Mouse (Mus musculus) embryonic facial prominence, embryonic 13.5 days (tissue): ENCODE measurements at regions not wholly inside any gene's neighbourhood (a gene's known extent, or its start where the extent isn't known, plus 50 kb on each side); places are given as distances from the start of the nearest gene placed in this dataset.

Experiments used
- ATAC-seq: fragments of 200-750 bp; cut with Nextera tagmentation; 2 replicates; pipeline ENCODE4 v1.8.0; 2017; ENCODE audit warnings: low read depth; ENCODE audit not compliant: insufficient number of reproducible peaks, insufficient read depth, low FRiP score, low TSS enrichment
- H3K27ac ChIP-seq: fragments of 300-500 bp; sonication (generic); 2 replicates; pipeline ENCODE4 v1.5.1; 2015; ENCODE audit warnings: moderate library complexity, mild to moderate bottlenecking, inconsistent platforms
- H3K27me3 ChIP-seq: fragments of 300-500 bp; sonication (generic); 2 replicates; pipeline ENCODE4 v1.6.1; 2015; ENCODE audit warnings: mild to moderate bottlenecking, inconsistent platforms
- H3K36me3 ChIP-seq: fragments of 300-500 bp; sonication (generic); 2 replicates; pipeline ENCODE4 v1.6.1; 2015; ENCODE audit warnings: mild to moderate bottlenecking, inconsistent platforms
- H3K4me1 ChIP-seq: fragments of 300-500 bp; sonication (generic); 2 replicates; pipeline ENCODE4 v1.6.1; 2015; ENCODE audit warnings: inconsistent platforms
- H3K4me2 ChIP-seq: fragments of 300-500 bp; sonication (generic); 2 replicates; pipeline ENCODE4 v1.6.1; 2015; ENCODE audit warnings: moderate library complexity, mild to moderate bottlenecking, inconsistent platforms
- H3K4me3 ChIP-seq: fragments of 300-500 bp; sonication (generic); 2 replicates; pipeline ENCODE4 v1.5.1; 2015; ENCODE audit warnings: mild to moderate bottlenecking, inconsistent platforms
- H3K9ac ChIP-seq: fragments of 300-500 bp; sonication (generic); 2 replicates; pipeline ENCODE4 v1.6.1; 2015; ENCODE audit warnings: mild to moderate bottlenecking, inconsistent platforms
- H3K9me3 ChIP-seq: fragments of 300-500 bp; sonication (generic); 2 replicates; pipeline ENCODE4 v1.6.1; 2016; ENCODE audit warnings: inconsistent platforms
- WGBS: fragments of 180-500 bp; shearing (Covaris S2); methylation state at CpG from one replicate; pipeline ENCODE4 v1.1.7; 2015; ENCODE audit warnings: mixed read lengths; 5-methylcytosine and 5-hydroxymethylcytosine counted together

DNA sequence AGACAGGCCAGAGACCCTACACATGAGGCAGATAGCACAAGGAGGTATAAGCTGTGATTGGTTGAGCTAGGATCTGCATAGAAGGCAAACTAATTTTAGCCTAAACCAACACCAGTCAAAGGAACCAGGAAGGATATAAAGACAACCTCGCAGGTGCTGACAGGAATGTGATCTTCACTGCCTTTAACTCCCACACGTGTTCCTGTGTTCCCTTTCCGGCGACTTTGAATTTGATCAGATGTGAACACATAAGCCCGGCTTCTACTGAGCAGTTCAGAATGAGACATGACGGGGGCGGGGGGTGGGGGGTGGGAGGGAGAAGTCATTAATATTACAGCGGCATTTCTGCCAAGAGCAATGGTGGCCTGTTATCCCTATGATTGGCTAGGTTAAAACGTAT lies 271.0 kb downstream of the Tgfb2 start:
- H3K9me3 ChIP-seq: no peaks in the 10 kb centered on the region
- no peak overlapping the region for H3K27ac ChIP-seq
- H3K4me2 ChIP-seq: no peak overlapping the region
- no peaks in the 10 kb centered on the region for H3K36me3 ChIP-seq
- no peak overlapping the region for H3K9ac ChIP-seq
- no peak for ATAC-seq
- 65% methylated on average over 9 of the region's 9 CpGs for WGBS
- peaks cover 20% of the 10 kb centered on the region for H3K4me1 ChIP-seq
- no peaks in the 10 kb centered on the region for H3K27me3 ChIP-seq
- no peak overlapping the region for H3K4me3 ChIP-seq

DNA sequence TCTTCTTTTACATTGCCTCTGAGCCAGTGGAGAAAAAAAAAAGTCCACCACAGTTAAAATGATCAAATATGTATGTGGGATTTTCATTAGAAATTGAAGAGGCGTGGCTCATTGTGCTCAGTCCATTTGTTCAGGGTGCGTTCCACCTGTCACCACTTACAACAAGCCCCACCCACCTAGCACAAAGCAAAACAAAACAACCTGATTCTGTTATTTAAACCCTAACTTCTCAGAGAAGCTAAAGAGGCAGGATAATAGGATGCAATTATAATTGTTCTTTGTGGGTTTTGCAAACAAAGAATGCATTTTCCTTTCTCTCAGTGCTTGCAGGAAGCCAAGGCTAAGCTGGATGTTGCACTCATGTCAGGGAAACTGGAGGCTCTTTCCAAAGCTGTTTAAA lies 271.8 kb downstream of the Tgfb2 start:
- 70% methylated on average over 2 of the region's 2 CpGs for WGBS

DNA sequence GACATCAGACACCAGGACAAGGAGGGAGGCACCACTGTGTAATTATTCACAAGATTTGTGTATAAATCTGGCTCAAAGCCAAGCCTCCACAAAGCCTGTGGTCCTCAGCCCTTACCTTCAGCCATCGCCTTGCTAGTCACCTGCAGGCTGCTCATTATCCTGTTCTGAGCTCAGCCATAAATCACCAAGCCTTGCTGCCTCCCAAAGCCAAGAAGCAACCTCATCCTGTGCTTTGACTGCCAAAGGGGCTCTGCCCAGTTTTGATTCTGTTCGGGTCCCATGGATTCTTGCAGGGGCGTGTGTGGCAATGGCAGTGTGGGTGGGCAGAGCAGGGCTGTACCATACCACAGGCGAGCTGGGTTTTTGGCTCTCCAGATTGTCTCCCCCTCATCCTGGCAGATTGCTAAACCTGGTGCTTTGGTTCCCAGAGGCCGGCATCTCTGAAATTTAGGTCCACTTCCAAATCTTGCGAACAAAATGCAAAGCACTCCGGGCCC lies 272.6 kb downstream of the Tgfb2 start:
- H3K27ac ChIP-seq: no peak overlapping the region
- no peak overlapping the region for H3K4me3 ChIP-seq
- H3K9ac ChIP-seq: no peak overlapping the region
- no peaks in the 10 kb centered on the region for H3K27me3 ChIP-seq
- no peaks in the 10 kb centered on the region for H3K36me3 ChIP-seq
- no peak overlapping the region for H3K4me2 ChIP-seq
- WGBS: 77% methylated on average over 7 of the region's 7 CpGs
- H3K9me3 ChIP-seq: no peaks in the 10 kb centered on the region
- no peak for ATAC-seq
- H3K4me1 ChIP-seq: peaks cover 20% of the 10 kb centered on the region

More for the DNA sequence above, 271.8 kb downstream of the Tgfb2 start:
- Histone ChIP-seq H3K36me3 (no peaks in the 10 kb centered on the region), H3K4me2 (no peak overlapping the region), H3K4me3 (no peak overlapping the region), H3K27me3 (no peaks in the 10 kb centered on the region), H3K9me3 (no peaks in the 10 kb centered on the region), H3K9ac (no peak overlapping the region), H3K4me1 (peaks cover 20% of the 10 kb centered on the region), H3K27ac (no peak overlapping the region)
- ATAC-seq: no peak

DNA sequence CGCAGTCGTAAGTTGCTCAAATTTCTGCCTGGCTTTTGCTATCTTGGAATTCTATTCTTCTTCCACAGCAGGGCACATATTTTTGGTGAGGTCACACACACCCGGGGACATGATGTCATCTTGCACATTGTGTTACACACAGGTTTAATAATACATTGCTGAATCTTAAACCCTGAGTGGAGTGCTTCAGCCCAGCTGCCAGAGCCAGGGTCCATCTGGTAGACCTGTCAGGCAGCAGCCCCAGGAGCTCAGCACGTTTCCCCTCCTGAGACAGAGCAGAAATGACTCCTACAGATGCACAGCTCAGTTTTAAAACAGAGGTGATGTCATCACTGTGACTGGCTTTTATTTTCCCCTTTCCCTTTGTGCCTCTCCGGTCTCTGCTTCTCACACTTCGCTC lies 280.4 kb downstream of the Tgfb2 start:
- WGBS: 75% methylated on average over 6 of the region's 6 CpGs
- Histone ChIP-seq H3K4me1 (no peaks in the 10 kb centered on the region), H3K9me3 (no peaks in the 10 kb centered on the region), H3K4me2 (no peak overlapping the region), H3K36me3 (no peaks in the 10 kb centered on the region), H3K27ac (no peak overlapping the region), H3K9ac (no peak overlapping the region), H3K4me3 (no peak overlapping the region), H3K27me3 (no peaks in the 10 kb centered on the region)
- no peak for ATAC-seq

DNA sequence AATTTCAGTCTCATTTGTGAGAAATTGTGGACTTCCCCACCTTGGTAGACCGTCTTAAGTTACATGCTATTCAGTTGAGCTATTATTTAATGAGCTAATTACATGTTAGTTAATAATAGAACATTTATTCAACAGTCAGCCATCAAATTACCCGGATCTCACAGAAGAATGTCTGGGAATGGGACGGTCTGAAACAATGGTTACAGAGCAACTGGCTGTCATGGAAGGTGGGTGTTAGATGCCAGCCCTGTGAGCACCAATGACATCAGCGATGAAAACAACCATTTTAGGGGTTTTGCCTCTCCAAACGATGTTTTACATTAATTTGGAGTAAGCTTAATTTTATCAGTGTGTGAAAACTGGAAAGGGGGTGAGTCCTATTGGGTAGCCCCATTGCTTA lies 281.7 kb downstream of the Tgfb2 start:
- WGBS: 70% methylated on average over 5 of the region's 5 CpGs
- H3K36me3 ChIP-seq: no peaks in the 10 kb centered on the region
- no peaks in the 10 kb centered on the region for H3K9me3 ChIP-seq
- no peak overlapping the region for H3K4me3 ChIP-seq
- no peak overlapping the region for H3K4me2 ChIP-seq
- no peak overlapping the region for H3K27ac ChIP-seq
- no peak for ATAC-seq
- H3K27me3 ChIP-seq: no peaks in the 10 kb centered on the region; the same call in 1 of the 2 replicates
- no peaks in the 10 kb centered on the region for H3K4me1 ChIP-seq
- H3K9ac ChIP-seq: no peak overlapping the region

DNA sequence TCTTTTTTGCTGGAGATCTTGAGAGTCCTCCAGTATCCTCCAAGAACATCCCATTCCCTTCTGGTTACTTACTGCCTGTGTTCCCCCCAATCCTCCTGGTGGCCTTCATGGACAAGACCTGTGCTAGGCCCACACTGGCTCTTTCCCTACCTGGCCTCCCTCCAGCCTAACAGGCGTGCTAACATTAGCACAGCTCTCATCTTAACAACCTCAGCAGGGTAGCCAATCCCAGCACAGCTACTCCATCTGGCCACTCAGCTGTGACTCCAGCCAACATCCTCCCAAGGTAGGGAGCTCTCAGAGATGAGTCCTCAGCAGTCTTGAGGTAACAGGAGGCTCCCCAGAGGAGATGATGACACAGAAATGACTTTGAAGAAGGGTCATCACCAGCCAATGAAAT lies 288.7 kb downstream of the Tgfb2 start:
- Histone ChIP-seq H3K27me3 (no peaks in the 10 kb centered on the region; the same call in 1 of the 2 replicates), H3K9ac (no peak overlapping the region), H3K27ac (no peak overlapping the region), H3K4me2 (no peak overlapping the region), H3K4me3 (no peak overlapping the region), H3K36me3 (no peaks in the 10 kb centered on the region), H3K4me1 (peaks cover 25% of the 10 kb centered on the region; the same call in 1 of the 2 replicates), H3K9me3 (no peaks in the 10 kb centered on the region)
- 67% methylated on average over 1 of the region's 1 CpGs for WGBS
- no peak for ATAC-seq

DNA sequence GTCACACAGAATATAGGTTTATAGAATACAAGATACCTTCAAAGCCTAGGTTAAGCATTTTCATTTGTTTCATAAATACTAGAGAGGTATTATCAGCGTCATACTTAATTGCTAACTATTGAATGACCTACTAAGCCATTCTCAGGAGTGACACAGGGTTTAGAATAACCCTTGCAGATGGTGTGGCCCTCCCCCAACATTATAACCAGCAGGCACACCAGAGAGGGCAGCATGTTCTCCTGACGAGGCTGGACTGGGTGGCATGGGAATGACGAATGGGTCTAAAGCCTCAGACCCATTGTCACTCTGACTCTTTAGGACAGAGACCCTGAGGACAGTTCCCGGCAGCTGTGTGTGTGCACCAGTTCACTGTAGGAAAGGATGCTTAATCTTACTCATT lies 290.5 kb downstream of the Tgfb2 start:
- H3K4me1 ChIP-seq: peaks cover 26% of the 10 kb centered on the region
- 79% methylated on average over 4 of the region's 4 CpGs for WGBS
- H3K36me3 ChIP-seq: no peaks in the 10 kb centered on the region
- no peak overlapping the region for H3K4me2 ChIP-seq
- no peaks in the 10 kb centered on the region for H3K9me3 ChIP-seq
- ATAC-seq: no peak
- no peaks in the 10 kb centered on the region; the same call in 1 of the 2 replicates for H3K27me3 ChIP-seq
- H3K4me3 ChIP-seq: no peak overlapping the region
- H3K27ac ChIP-seq: no peak overlapping the region
- H3K9ac ChIP-seq: no peak overlapping the region

DNA sequence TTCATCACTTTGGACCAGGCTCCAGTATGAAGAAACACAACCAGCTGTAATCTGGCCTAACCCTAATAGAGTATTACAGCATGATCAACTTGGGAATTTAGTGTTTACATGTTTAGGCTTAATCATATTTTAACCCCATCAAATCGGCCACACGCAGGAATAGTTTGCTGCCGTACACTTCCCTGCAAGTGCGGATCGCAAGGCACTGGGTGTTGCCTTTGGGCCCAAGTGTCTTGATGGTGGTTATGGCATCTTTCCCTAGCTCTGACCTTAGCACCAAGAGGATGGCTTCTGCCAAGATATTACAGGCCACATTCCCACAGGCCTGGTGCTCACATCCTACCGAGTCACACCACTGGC lies 291.9 kb downstream of the Tgfb2 start:
- Histone ChIP-seq H3K9ac (no peak overlapping the region), H3K4me3 (no peak overlapping the region), H3K4me2 (no peak overlapping the region), H3K27me3 (no peaks in the 10 kb centered on the region), H3K27ac (peak overlapping the region; percentile 79), H3K4me1 (peaks cover 40% of the 10 kb centered on the region), H3K9me3 (no peaks in the 10 kb centered on the region), H3K36me3 (no peaks in the 10 kb centered on the region)
- WGBS: 62% methylated on average over 6 of the region's 6 CpGs
- no peak for ATAC-seq

DNA sequence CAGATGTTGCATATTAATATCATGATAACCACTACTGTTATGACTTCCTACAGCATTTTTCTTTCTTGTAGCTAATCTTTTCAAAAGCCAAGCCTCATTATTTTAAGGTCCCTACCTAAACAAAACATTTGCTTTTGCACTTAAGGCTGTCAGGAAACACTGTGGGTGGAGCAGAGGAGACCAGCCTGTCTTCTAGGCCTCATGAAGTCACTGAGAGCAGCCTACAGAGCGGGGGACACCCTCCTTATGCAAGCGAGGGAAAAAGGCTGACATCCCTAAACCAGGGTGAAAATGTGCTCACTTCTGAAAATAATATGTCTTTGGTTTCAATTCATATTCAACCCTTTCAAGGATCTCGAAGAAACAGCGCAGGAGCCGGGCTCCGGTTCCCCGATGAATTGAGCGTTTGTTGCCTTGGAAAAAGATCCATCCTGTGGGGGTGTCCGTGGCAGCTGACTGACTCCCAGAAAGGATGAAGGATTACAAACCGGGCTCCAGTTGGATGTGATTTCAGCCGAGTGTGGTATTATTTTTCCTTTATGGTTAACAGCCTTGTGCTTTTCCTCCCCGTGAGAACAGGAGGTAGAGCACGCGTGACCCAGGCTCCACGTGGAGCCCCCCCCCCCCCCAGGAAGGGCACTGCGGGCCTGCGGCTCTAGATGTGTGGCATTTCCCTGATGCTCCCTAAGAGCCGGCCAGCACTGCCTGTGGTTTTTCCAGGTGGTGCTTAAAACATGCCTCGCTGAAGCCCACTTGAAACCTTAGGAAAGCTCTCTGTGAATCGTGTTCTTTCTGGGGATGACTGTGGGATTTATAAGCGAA lies 292.5 kb downstream of the Tgfb2 start:
- no peak overlapping the region for H3K9ac ChIP-seq
- H3K4me2 ChIP-seq: peak overlapping the region; percentile 18
- H3K4me1 ChIP-seq: peaks cover 45% of the 10 kb centered on the region
- no peaks in the 10 kb centered on the region for H3K36me3 ChIP-seq
- H3K27me3 ChIP-seq: no peaks in the 10 kb centered on the region
- no peak overlapping the region for H3K4me3 ChIP-seq
- peak; percentile 57 for ATAC-seq
- H3K27ac ChIP-seq: peak overlapping the region; percentile 79
- no peaks in the 10 kb centered on the region for H3K9me3 ChIP-seq
- WGBS: 27% methylated on average over 20 of the region's 21 CpGs

DNA sequence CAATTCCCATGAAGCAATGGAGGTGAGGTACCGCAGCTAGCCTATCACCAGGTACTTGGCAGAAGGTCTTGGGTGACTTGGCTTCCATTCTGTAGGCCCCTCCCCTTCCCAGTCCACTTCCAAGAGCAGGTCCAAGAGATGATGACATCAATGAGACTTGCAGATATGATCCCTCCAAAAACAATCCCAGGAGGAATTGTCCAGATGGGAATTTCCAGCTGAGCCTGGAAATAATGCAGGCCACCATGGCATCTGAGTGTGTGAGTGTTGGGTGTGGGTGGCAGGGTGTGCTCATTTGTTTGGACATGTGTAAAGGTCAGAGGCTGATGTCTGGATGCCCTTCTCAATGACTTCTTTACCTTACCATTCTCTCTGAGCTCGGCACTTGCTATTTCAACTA lies 293.5 kb downstream of the Tgfb2 start:
- no peak for ATAC-seq
- no peak overlapping the region for H3K9ac ChIP-seq
- H3K4me1 ChIP-seq: peaks cover 45% of the 10 kb centered on the region
- WGBS: 80% methylated on average over 2 of the region's 2 CpGs
- H3K4me3 ChIP-seq: no peak overlapping the region
- H3K4me2 ChIP-seq: no peak overlapping the region
- H3K36me3 ChIP-seq: no peaks in the 10 kb centered on the region
- no peak overlapping the region for H3K27ac ChIP-seq
- H3K27me3 ChIP-seq: no peaks in the 10 kb centered on the region
- no peaks in the 10 kb centered on the region for H3K9me3 ChIP-seq

DNA sequence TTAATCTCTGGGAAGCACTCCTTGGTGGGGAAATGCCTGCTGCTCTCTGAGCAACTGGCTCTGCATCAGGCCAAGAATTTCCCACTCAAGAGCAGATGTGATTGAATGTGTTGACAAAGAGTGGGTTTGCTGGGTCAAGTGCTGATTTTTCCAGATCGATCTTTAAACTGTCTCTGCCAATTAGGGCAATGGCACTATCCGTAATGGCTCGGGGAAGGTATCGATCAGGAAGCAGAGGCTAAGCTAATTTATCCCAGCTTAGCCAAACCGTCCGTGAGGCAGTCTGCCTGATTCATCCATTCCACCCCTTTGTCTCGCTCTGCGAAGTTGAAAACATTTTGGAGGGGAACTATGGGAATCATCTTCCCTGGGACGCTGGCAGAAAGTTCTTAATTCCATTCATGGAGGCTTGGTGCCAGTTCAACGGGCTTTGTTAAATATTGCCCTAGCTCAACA lies 291.9 kb upstream of the Lyplal1 start:
- Histone ChIP-seq H3K9ac (0 out of 2 replicates have a peak overlapping the region, but pooled peaks have one; percentile 40), H3K27me3 (no peaks in the 10 kb centered on the region), H3K4me2 (peak overlapping the region; percentile 50), H3K36me3 (no peaks in the 10 kb centered on the region), H3K4me3 (no peak overlapping the region), H3K27ac (peak overlapping the region; percentile 71), H3K4me1 (peaks cover 39% of the 10 kb centered on the region), H3K9me3 (no peaks in the 10 kb centered on the region)
- WGBS: 32% methylated on average over 10 of the region's 10 CpGs
- ATAC-seq: no peak

DNA sequence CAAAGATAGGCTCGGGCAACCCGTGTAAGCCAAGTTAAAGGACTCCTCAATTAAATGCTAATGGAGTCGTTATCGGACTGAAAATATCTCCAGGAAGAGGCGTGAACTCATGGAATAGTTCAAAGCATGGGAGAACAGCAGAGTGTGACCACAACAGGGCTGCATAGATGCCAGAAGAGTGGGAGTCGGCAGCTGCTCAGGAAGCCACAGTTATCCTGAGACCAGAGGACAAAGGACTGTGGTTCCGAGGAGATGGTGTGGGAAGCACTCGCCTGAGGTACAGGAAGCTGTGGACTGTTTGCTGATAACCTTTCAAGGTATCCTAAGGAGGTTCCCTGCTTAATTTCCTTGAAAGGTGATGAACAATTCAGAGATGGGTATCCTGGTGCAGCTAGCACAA lies 290.5 kb upstream of the Lyplal1 start:
- WGBS: 78% methylated on average over 8 of the region's 8 CpGs
- Histone ChIP-seq H3K4me3 (no peak overlapping the region), H3K4me1 (peaks cover 30% of the 10 kb centered on the region), H3K9me3 (no peaks in the 10 kb centered on the region), H3K9ac (no peak overlapping the region), H3K27me3 (no peaks in the 10 kb centered on the region), H3K27ac (no peak overlapping the region), H3K4me2 (no peak overlapping the region), H3K36me3 (no peaks in the 10 kb centered on the region)
- ATAC-seq: no peak
